Mouse (Mus musculus): ENCODE measurements around the gene Tnik.

DNA sequence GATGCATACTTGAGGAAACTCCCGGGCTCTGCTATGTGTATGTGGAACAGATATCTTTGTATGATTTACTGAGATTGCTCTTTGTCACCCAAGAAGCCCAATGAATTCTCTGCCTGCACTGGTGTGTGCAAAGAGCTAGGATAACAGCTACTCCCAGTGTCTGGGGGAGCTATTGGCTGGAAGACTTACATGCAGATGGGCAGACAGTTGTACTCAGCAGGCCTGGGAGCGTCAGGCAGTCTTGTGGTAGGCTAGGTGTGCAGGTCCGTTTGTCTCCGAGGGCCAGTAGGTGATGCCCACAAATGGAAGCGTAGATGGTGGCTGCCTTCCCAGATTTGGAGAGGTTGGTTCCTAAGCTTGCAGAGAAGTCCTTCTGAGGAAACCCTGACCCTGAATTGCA, 2.6 kb downstream of the Tnik start:
- TF ChIP-seq CTCF (conservative IDR thresholded peaks at IDR 0.05; ENCODE audit: low read length): no peak
- no peak for TF ChIP-seq NANOG (IDR thresholded peaks at IDR 0.05; ENCODE audit: borderline replicate concordance, low read length)

Data from E14TG2a.4 (cell line).